Mouse (Mus musculus): Measurements from ENCODE around the gene Zbtb20.

DNA sequence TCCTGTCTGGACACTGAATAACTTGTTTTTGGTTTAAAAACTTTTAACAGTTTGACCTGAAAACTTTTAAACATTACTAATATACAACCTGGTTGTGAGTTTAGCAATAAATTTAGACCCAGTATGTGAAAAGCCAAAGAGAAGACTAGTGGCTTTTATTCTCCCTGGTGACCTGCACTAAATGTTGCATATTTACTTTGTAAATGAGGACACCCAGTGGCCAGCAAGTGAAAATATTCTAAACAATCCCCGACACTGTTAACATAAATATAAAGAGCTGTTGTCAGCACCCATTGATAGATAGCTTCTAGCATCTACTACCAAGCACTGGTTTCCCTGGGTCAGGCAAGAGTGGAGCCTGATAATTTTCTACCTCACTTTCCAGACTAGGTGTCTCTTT is 717.1 kb downstream of the Zbtb20 start:
- TF ChIP-seq POLR2A (IDR thresholded peaks at IDR 0.05; ENCODE audit: low read depth, low read length) (no peak), CTCF (IDR thresholded peaks at IDR 0.05; ENCODE audit: borderline replicate concordance, insufficient read depth, low read length) (no peak)
